In the genomic region with DNA sequence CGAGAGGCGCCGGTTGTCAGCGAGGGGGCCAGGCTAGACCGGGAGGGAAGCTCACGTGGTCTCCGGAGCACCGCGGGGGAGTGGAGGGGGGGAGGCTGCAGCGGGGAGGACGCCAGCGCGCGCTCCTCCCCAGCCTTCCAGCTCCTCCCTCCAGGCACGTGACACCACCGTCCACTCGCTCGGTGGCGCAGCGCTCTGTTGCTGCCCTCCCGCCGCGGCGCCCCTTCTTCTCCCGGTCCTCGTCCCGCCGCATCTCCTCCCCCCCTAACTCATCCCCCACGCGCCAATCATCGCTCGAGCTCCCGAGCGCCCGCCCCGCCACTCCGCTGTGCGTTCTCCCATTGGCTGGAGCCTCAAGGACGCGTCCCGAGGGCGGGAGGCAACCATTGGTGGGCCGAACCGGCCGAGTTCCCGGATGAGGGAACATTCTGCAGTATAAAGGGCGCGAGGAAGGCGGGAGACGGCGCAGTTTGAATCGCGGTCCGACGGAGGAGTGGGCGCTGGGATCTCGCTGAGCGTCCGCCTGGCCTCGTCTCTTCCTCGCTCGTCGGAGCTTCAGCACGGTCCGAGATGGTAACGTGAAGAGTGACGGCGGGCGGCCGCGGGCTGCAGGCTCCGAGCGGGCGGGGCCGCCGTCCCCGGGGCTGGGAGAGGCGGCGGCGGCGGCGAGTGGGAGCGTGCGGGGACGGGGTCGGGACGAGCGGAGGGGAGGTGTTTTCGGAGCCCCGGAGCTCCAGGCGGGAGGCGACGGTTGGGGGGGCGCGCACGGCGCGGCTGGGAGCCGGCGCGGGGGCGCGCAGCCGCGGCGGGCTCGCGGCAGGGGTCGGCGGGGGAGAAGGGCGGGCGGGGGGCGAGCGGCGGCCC, we compare ENCODE assay signal across 8 mouse cellular contexts. TPM values are rescaled to one million over a fixed set of nuclear protein-coding genes. Genes with fewer than 3 reads are reported as not detected.
DNase-seq lines count a peak whose midpoint lies in the region; ATAC-seq and TF ChIP-seq lines count a peak whose summit lies in the region.

A gene (plus strand): TSS at position 364 of the 864 bp plus-strand sequence.

- peaks cover 21% of the 10 kb centered on the region for H3K36me3 ChIP-seq in G1E (replicated peaks)
- H3K36me3 ChIP-seq in forebrain, postnatal 0 days (ENCODE audit: insufficient read depth), result no peaks in the 10 kb centered on the region
- H3K36me3 ChIP-seq in lung, embryonic 15.5 days, result 0 out of 2 replicates have a peak, but pooled peaks cover 4% of the 10 kb centered on the region

- H3K4me2 ChIP-seq in forebrain, postnatal 0 days (ENCODE audit: low read depth), result peak within 1 kb of the TSS; percentile 63
- H3K4me2 ChIP-seq in lung, embryonic 15.5 days, result peak within 1 kb of the TSS; percentile 65

- H3K4me1 ChIP-seq in G1E (ENCODE audit: insufficient read depth, low read depth, low read length), result peaks cover 39% of the 10 kb centered on the region
- peaks cover 5% of the 10 kb centered on the region for H3K4me1 ChIP-seq in forebrain, postnatal 0 days (ENCODE audit: insufficient read depth)
- H3K4me1 ChIP-seq in lung, embryonic 15.5 days, result peaks cover 31% of the 10 kb centered on the region

- DNase-seq in G1E (ENCODE audit: low spot score), result peak; percentile 98
- DNase-seq in cerebellum, adult 18-20 months, result peak; percentile 98 to 99
- peak; percentile 100 for DNase-seq in forebrain, postnatal 0 days
- DNase-seq in heart, postnatal 4 days, result peak; percentile 99
- DNase-seq in layer of hippocampus, adult 8-10 months (ENCODE audit: low spot score in 2 of 2), result peak; percentile 97
- peak; percentile 98 for DNase-seq in ovary, adult 18-20 months (ENCODE audit: low spot score)
- DNase-seq in thymus, postnatal 0 days (ENCODE audit: low spot score), result peak; percentile 99

- peak within 1 kb of the TSS; percentile 84 for H3K4me3 ChIP-seq in G1E (ENCODE audit: low read depth, low read length)
- peak within 1 kb of the TSS; percentile 80 for H3K4me3 ChIP-seq in forebrain, postnatal 0 days (ENCODE audit: low read depth, low read length)
- H3K4me3 ChIP-seq in lung, embryonic 15.5 days, result peak within 1 kb of the TSS; percentile 87

- under 1% methylated on average over 66 of the region's 115 CpGs for WGBS in forebrain, postnatal 0 days
- 1% methylated on average over 82 of the region's 115 CpGs for WGBS in lung, embryonic 15.5 days

- peak within 1 kb of the TSS; percentile 89 for H3K9ac ChIP-seq in forebrain, postnatal 0 days
- peak within 1 kb of the TSS; percentile 94 for H3K9ac ChIP-seq in lung, embryonic 15.5 days

- H3K27me3 ChIP-seq in G1E (ENCODE audit: insufficient read depth, low read length), result no peaks in the 10 kb centered on the region
- no peaks in the 10 kb centered on the region for H3K27me3 ChIP-seq in forebrain, postnatal 0 days (ENCODE audit: insufficient read depth, low read length)
- no peaks in the 10 kb centered on the region for H3K27me3 ChIP-seq in lung, embryonic 15.5 days

- 0 out of 2 replicates have a peak, but pooled peaks cover 4% of the 10 kb centered on the region for H3K9me3 ChIP-seq in G1E (replicated peaks)
- no peaks in the 10 kb centered on the region for H3K9me3 ChIP-seq in forebrain, postnatal 0 days (ENCODE audit: low read length)
- no peaks in the 10 kb centered on the region for H3K9me3 ChIP-seq in lung, embryonic 15.5 days

- peak within 1 kb of the TSS; percentile 96 for H3K27ac ChIP-seq in forebrain, postnatal 0 days (ENCODE audit: low read depth, low read length)
- peak within 1 kb of the TSS; percentile 98 for H3K27ac ChIP-seq in lung, embryonic 15.5 days

- no peak for TF ChIP-seq CTCF in G1E (IDR thresholded peaks at IDR 0.05; ENCODE audit: low read depth, low read length)
- TF ChIP-seq CTCF in forebrain, postnatal 0 days (IDR thresholded peaks at IDR 0.05; ENCODE audit: low read depth), result peak; percentile 14; the same call in 1 of the 2 replicates

- peak; percentile 85 for ATAC-seq in G1E (ENCODE audit: extremely low read depth, insufficient number of reproducible peaks, low FRiP score, poor library complexity, severe bottlenecking)
- ATAC-seq in forebrain, postnatal 0 days, result peak; percentile 94
- ATAC-seq in lung, embryonic 15.5 days (ENCODE audit: borderline replicate concordance, extremely low read depth, low FRiP score, low TSS enrichment), result peak; percentile 93

RNA-seq across cellular contexts. Expression of the gene that starts here (rescaled TPM):
- total RNA-seq in G1E (2014; fragmentation: Nextera tagmentation) (814 and 860 TPM in 2 replicates), G1E (2017) (3,552 and 3,752 TPM in 2 replicates)
- polyA plus RNA-seq in G1E (2012), result 3,787 and 4,050 TPM in 2 replicates
- 485 and 592 TPM in 2 replicates for total RNA-seq in forebrain, postnatal 0 days (2014; rRNA removed)
- 728 and 896 TPM in 2 replicates for polyA plus RNA-seq in forebrain, postnatal 0 days (2015; fragmentation: Nextera tagmentation; extraction: Ambion mirVana)
- total RNA-seq in heart, postnatal 4 days (2021), result 100 to 1,000 TPM; 306 to 315 TPM
- total RNA-seq in layer of hippocampus, adult 8-10 months (2022), result 100 to 1,000 TPM; 138 to 151 (median 148) TPM
- polyA plus RNA-seq in lung, embryonic 15.5 days (2015; fragmentation: Nextera tagmentation; extraction: Ambion mirVana), result 2,195 and 2,315 TPM in 2 replicates
- polyA plus RNA-seq in thymus, postnatal 0 days (2015; fragmentation: Nextera tagmentation; extraction: Ambion mirVana), result 2,821 and 2,837 TPM in 2 replicates

Comparison
In these comparisons a context has a peak if more than half of its experiments do, and no peak if none do; other contexts are left out.
1. Peak in every context shown above with its lines: DNase-seq, ATAC-seq, H3K4me3 ChIP-seq and H3K27ac ChIP-seq.